Mouse (Mus musculus): ENCODE data around the gene Prim2.
"Not testable (repeated sequence)": the region's sequence is repeated elsewhere in the genome, so short reads cannot be mapped to it uniquely, and the experiment has no call there.

GRCm38 (mm10) chr1:33631002-33631618 lies 38.5 kb downstream of the Prim2 start:
- TF ChIP-seq CTCF (IDR thresholded peaks at IDR 0.05); POLR2A (IDR thresholded peaks at IDR 0.05; ENCODE audit: insufficient read depth, low read depth, low read length): not testable (repeated sequence)

All from heart, adult 2 months (tissue).